Mouse (Mus musculus): Measurements from ENCODE around the gene Rad54l. TPM values are rescaled to one million over a fixed set of nuclear protein-coding genes. Genes with fewer than 3 reads are reported as not detected.

The Rad54l gene
- polyA plus RNA-seq, 1 experiment, result 41.1 TPM

- Histone ChIP-seq H3K27me3 (ENCODE audit: control insufficient read depth, insufficient read depth, low read length, poor library complexity, severe bottlenecking) (no peaks in the 10 kb centered on the region), H3K9me3 (replicated peaks; ENCODE audit: control insufficient read depth, insufficient read depth, low read length, poor library complexity, severe bottlenecking) (no peaks in the 10 kb centered on the region), H3K4me3 (ENCODE audit: low read depth, low read length) (peak overlapping the region; percentile 61), H3K4me1 (ENCODE audit: control insufficient read depth, insufficient read depth, low read length) (peaks cover 2% of the 10 kb centered on the region), H3K36me3 (ENCODE audit: control insufficient read depth, insufficient read depth, low read length, poor library complexity, severe bottlenecking) (no peaks in the 10 kb centered on the region), H3K9ac (ENCODE audit: low read depth, poor library complexity, severe bottlenecking) (peak overlapping the region; percentile 64), H3K27ac (ENCODE audit: insufficient read depth, low read length) (no peak overlapping the region)
- TF ChIP-seq POLR2A (IDR thresholded peaks at IDR 0.05; ENCODE audit: insufficient read depth, low read length) (no peak), CTCF (IDR thresholded peaks at IDR 0.05; ENCODE audit: low read depth, low read length) (no peak), EP300 (IDR thresholded peaks at IDR 0.05; ENCODE audit: insufficient read depth, low read depth, low read length) (no peak)
Measured at GRCm38 (mm10) chr4:116143891-116144717, 20.6 kb upstream of the Rad54l start.

DNA sequence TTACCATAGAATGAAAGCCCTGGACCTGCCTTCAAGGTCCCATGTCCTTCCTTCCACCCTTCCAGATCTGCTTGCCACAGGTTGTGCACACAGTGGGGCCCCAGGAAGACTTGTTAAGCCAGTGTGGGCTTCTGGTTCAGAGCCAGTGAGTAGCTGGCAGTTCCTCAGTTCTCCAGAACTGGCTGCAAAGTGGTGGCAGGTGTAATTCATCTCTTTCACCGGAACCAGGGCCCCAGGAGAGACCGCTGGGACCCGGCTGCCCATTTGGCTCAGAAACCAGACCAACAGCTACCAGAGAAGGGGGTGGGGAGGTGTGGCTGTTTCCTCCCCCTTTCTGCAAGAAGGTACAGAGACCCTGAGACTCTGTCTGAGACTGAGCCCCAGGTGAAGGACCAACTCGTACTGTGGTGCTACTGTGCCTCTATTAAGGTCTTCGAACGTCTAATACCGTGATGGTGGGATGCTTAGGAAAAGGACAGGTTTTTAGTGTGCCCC lies 19.9 kb upstream of the Rad54l start:
- Histone ChIP-seq H3K27me3 (ENCODE audit: control insufficient read depth, insufficient read depth, low read length, poor library complexity, severe bottlenecking) (no peaks in the 10 kb centered on the region), H3K9me3 (replicated peaks; ENCODE audit: control insufficient read depth, insufficient read depth, low read length, poor library complexity, severe bottlenecking) (no peaks in the 10 kb centered on the region), H3K36me3 (ENCODE audit: control insufficient read depth, insufficient read depth, low read length, poor library complexity, severe bottlenecking) (no peaks in the 10 kb centered on the region), H3K27ac (ENCODE audit: insufficient read depth, low read length) (no peak overlapping the region), H3K4me3 (ENCODE audit: low read depth, low read length) (0 out of 2 replicates have a peak overlapping the region, but pooled peaks have one; percentile 3), H3K4me1 (ENCODE audit: control insufficient read depth, insufficient read depth, low read length) (peaks cover 2% of the 10 kb centered on the region), H3K9ac (ENCODE audit: low read depth, poor library complexity, severe bottlenecking) (no peak overlapping the region)
- no peak for TF ChIP-seq EP300 (IDR thresholded peaks at IDR 0.05; ENCODE audit: insufficient read depth, low read depth, low read length)
- TF ChIP-seq POLR2A (IDR thresholded peaks at IDR 0.05; ENCODE audit: insufficient read depth, low read length), result no peak
- TF ChIP-seq CTCF (IDR thresholded peaks at IDR 0.05; ENCODE audit: low read depth, low read length), result no peak

DNA sequence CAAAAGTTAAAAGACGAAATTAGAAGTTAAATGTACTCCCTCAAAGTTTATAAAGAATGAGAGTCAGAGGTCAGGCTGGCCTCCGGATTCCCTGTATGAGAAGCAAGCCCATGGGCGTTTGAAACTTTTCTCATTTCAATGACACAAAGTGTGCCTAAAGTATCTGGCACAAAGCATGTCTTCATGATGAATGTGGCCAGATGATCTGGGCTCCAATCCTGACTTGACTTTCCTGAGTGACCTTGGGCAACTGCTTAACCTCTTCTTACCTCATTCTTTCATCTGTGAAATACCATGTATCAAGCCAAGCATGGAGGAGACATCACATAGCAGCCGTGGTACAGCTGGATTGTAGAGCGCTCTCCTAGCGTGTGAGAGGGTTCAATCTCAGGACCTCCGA lies 18.8 kb upstream of the Rad54l start:
- Histone ChIP-seq H3K36me3 (ENCODE audit: control insufficient read depth, insufficient read depth, low read length, poor library complexity, severe bottlenecking) (no peaks in the 10 kb centered on the region), H3K4me3 (ENCODE audit: low read depth, low read length) (no peak overlapping the region), H3K9ac (ENCODE audit: low read depth, poor library complexity, severe bottlenecking) (no peak overlapping the region), H3K27ac (ENCODE audit: insufficient read depth, low read length) (no peak overlapping the region), H3K9me3 (replicated peaks; ENCODE audit: control insufficient read depth, insufficient read depth, low read length, poor library complexity, severe bottlenecking) (no peaks in the 10 kb centered on the region), H3K27me3 (ENCODE audit: control insufficient read depth, insufficient read depth, low read length, poor library complexity, severe bottlenecking) (no peaks in the 10 kb centered on the region), H3K4me1 (ENCODE audit: control insufficient read depth, insufficient read depth, low read length) (peaks cover 2% of the 10 kb centered on the region)
- no peak for TF ChIP-seq EP300 (IDR thresholded peaks at IDR 0.05; ENCODE audit: insufficient read depth, low read depth, low read length)
- TF ChIP-seq CTCF (IDR thresholded peaks at IDR 0.05; ENCODE audit: low read depth, low read length), result no peak
- no peak for TF ChIP-seq POLR2A (IDR thresholded peaks at IDR 0.05; ENCODE audit: insufficient read depth, low read length)

DNA sequence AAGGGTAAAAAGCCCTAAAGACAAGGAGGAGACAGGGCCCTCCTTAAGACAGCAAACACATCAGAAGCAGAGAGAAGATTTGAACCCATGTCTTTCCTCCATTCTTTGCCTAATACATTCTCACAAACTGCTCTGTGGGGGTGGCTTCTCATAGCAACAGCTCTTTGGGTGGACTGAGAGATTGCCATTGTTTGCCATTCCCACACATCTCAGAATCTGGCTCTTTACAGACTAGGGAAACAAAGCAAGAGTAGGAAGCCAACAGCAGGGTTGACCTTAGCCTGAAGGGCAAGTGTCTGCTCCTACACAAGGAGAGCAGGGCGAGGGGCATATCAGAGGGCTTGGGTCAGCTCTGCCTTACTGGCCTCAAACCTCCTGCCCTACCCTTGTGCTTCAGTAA lies 18.2 kb upstream of the Rad54l start:
- Histone ChIP-seq H3K4me1 (ENCODE audit: control insufficient read depth, insufficient read depth, low read length) (peaks cover 2% of the 10 kb centered on the region), H3K9me3 (replicated peaks; ENCODE audit: control insufficient read depth, insufficient read depth, low read length, poor library complexity, severe bottlenecking) (no peaks in the 10 kb centered on the region), H3K36me3 (ENCODE audit: control insufficient read depth, insufficient read depth, low read length, poor library complexity, severe bottlenecking) (no peaks in the 10 kb centered on the region), H3K27me3 (ENCODE audit: control insufficient read depth, insufficient read depth, low read length, poor library complexity, severe bottlenecking) (no peaks in the 10 kb centered on the region), H3K27ac (ENCODE audit: insufficient read depth, low read length) (no peak overlapping the region), H3K9ac (ENCODE audit: low read depth, poor library complexity, severe bottlenecking) (no peak overlapping the region), H3K4me3 (ENCODE audit: low read depth, low read length) (no peak overlapping the region)
- TF ChIP-seq CTCF (IDR thresholded peaks at IDR 0.05; ENCODE audit: low read depth, low read length) (no peak), POLR2A (IDR thresholded peaks at IDR 0.05; ENCODE audit: insufficient read depth, low read length) (no peak), EP300 (IDR thresholded peaks at IDR 0.05; ENCODE audit: insufficient read depth, low read depth, low read length) (no peak)

- peaks cover 2% of the 10 kb centered on the region for H3K4me1 ChIP-seq (ENCODE audit: control insufficient read depth, insufficient read depth, low read length)
- H3K27ac ChIP-seq (ENCODE audit: insufficient read depth, low read length), result no peak overlapping the region
- no peaks in the 10 kb centered on the region for H3K27me3 ChIP-seq (ENCODE audit: control insufficient read depth, insufficient read depth, low read length, poor library complexity, severe bottlenecking)
- no peaks in the 10 kb centered on the region for H3K9me3 ChIP-seq (replicated peaks; ENCODE audit: control insufficient read depth, insufficient read depth, low read length, poor library complexity, severe bottlenecking)
- no peaks in the 10 kb centered on the region for H3K36me3 ChIP-seq (ENCODE audit: control insufficient read depth, insufficient read depth, low read length, poor library complexity, severe bottlenecking)
- no peak overlapping the region for H3K4me3 ChIP-seq (ENCODE audit: low read depth, low read length)
- TF ChIP-seq POLR2A (IDR thresholded peaks at IDR 0.05; ENCODE audit: insufficient read depth, low read length) (no peak), CTCF (IDR thresholded peaks at IDR 0.05; ENCODE audit: low read depth, low read length) (no peak), EP300 (IDR thresholded peaks at IDR 0.05; ENCODE audit: insufficient read depth, low read depth, low read length) (no peak)
- H3K9ac ChIP-seq (ENCODE audit: low read depth, poor library complexity, severe bottlenecking), result no peak overlapping the region
Measured at GRCm38 (mm10) chr4:116140801-116141574, 17.5 kb upstream of the Rad54l start.
